Mouse (Mus musculus) neural tube, embryonic 11.5 days (tissue): Measurements from ENCODE around the gene Nup210l. TPM values are rescaled to one million over a fixed set of nuclear protein-coding genes. Genes with fewer than 3 reads are reported as not detected.

Experiments
- ATAC-seq: fragments of 200-750 bp; cut with Nextera tagmentation; 2 replicates; pipeline ENCODE4 v1.8.0; 2017; ENCODE audit warnings: moderate number of reproducible peaks, mild to moderate bottlenecking, moderate TSS enrichment, moderate library complexity; ENCODE audit not compliant: insufficient read depth, low FRiP score, low TSS enrichment
- DNase-seq: peaks from one replicate; pipeline ENCODE4 v3.0.0-alpha.2; 2015; ENCODE audit warnings: low spot score
- H3K27ac ChIP-seq: fragments of 300-500 bp; sonication (generic); 2 replicates; pipeline ENCODE4 v1.5.1; 2014; ENCODE audit warnings: low read depth, mild to moderate bottlenecking, low read length
- H3K27me3 ChIP-seq: fragments of 300-500 bp; sonication (generic); 2 replicates; pipeline ENCODE4 v1.6.1; 2014; ENCODE audit warnings: mild to moderate bottlenecking, low read length, mixed read lengths; ENCODE audit not compliant: control insufficient read depth, insufficient read depth
- H3K36me3 ChIP-seq: fragments of 300-500 bp; sonication (generic); 2 replicates; pipeline ENCODE4 v1.6.1; 2014; ENCODE audit warnings: mild to moderate bottlenecking, low read length, moderate library complexity, mixed read lengths; ENCODE audit not compliant: control insufficient read depth, insufficient read depth
- H3K4me1 ChIP-seq: fragments of 300-500 bp; sonication (generic); 2 replicates; pipeline ENCODE4 v1.6.1; 2014; ENCODE audit warnings: low read length, mixed read lengths; ENCODE audit not compliant: control insufficient read depth, insufficient read depth
- H3K4me2 ChIP-seq: fragments of 300-500 bp; sonication (generic); 2 replicates; pipeline ENCODE4 v1.6.1; 2014; ENCODE audit warnings: low read depth, mild to moderate bottlenecking, moderate library complexity
- H3K4me3 ChIP-seq: fragments of 300-500 bp; sonication (generic); 2 replicates; pipeline ENCODE4 v1.5.1; 2014; ENCODE audit warnings: low read depth, low read length
- H3K9ac ChIP-seq: fragments of 300-500 bp; sonication (generic); 2 replicates; pipeline ENCODE4 v1.6.1; 2014; ENCODE audit warnings: mild to moderate bottlenecking, low read length
- H3K9me3 ChIP-seq: fragments of 300-500 bp; sonication (generic); 2 replicates; pipeline ENCODE4 v1.6.1; 2016; ENCODE audit warnings: low read length; ENCODE audit not compliant: control insufficient read depth
- whole genome bisulfite sequencing: fragments of 180-500 bp; shearing (Covaris S2); extraction: QIAGEN DNeasy Blood & Tissue Kit; methylation state at CpG from one replicate; pipeline ENCODE4 v1.1.7; 2014; 5-methylcytosine and 5-hydroxymethylcytosine counted together
- polyA plus RNA-seq: library from polyadenylated mRNA; unstranded; fragments of >200 nt; fragmentation: Nextera tagmentation; extraction: Ambion mirVana; gene quantifications from 2 replicates; pipeline ENCODE4 v1.2.1, GENCODE M21; 2014

Gene Nup210l
- polyA plus RNA-seq, 1 experiment from 2014 or later = 0.66 TPM

DNA sequence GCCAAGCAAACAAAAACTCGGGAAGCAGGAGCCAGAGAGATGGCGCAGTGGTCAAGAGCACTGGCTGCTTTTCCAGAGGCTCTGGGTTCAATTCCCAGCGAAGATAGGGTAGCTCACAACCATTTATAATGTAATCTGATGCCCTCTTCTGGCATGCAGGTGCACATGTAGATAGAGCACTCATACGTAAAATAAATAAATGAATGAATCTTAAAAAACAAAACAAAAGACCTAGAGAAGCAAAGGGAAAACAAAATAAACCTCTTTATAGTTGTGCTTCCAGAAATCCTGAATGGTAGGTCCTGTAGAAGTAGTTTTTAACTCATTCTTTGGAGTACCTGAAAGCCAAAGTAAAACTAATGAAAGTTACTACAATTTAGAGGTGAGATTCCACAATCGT, 25.7 kb upstream of the Nup210l start:
- H3K4me3 ChIP-seq = no peak overlapping the region
- no peaks in the 10 kb centered on the region for H3K27me3 ChIP-seq
- H3K4me1 ChIP-seq = peaks cover 14% of the 10 kb centered on the region
- H3K36me3 ChIP-seq = no peaks in the 10 kb centered on the region
- no peak overlapping the region for H3K9ac ChIP-seq
- no peak for ATAC-seq
- no peaks in the 10 kb centered on the region for H3K9me3 ChIP-seq
- no peak overlapping the region for H3K27ac ChIP-seq
- 55% methylated on average over 5 of the region's 5 CpGs for WGBS
- no peak for DNase-seq
- H3K4me2 ChIP-seq = no peak overlapping the region

DNA sequence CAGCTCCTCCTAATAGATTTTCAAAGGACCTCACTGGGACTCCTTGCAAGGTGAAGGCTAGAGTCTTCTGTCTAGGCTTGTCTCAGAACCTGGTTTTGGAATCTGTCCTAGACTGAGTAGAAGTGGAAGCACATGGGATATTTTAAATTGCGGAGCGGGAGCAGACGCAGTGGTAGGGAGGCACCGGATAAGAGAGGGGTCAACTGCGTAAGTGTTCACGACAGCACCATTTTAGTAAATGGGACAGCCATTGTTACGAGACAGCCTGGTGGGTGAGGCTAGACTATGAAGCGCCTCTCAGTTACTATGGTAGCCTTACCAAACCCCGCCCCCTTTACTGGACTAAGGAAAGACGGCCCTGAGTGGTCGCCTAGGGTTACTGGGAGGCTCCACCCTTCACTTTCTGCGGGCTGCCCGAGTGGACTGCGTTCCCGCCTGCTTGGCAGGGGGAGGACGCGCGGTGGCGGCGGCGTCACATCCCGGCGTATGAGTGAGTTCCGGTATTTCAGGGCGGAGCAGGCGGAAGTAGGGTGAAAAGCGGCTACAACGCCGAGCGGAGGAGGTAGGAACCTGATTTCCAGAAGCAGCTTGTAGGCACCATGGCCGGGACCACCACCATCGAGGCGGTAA, 24.7 kb upstream of the Nup210l start:
- peak; percentile 96 for DNase-seq
- Histone ChIP-seq H3K4me2 (peak overlapping the region; percentile 87), H3K9me3 (no peaks in the 10 kb centered on the region), H3K27me3 (no peaks in the 10 kb centered on the region), H3K27ac (peak overlapping the region; percentile 80), H3K9ac (peak overlapping the region; percentile 88), H3K4me3 (peak overlapping the region; percentile 91), H3K36me3 (no peaks in the 10 kb centered on the region), H3K4me1 (peaks cover 14% of the 10 kb centered on the region)
- WGBS = 2% methylated on average over 32 of the region's 33 CpGs
- peak; percentile 98 for ATAC-seq

GRCm38 (mm10) chr3:90079763-90080497, 24.0 kb upstream of the Nup210l start:
- under 1% methylated on average over 53 of the region's 53 CpGs for WGBS
- H3K27me3 ChIP-seq = no peaks in the 10 kb centered on the region
- H3K36me3 ChIP-seq = no peaks in the 10 kb centered on the region
- peak; percentile 64 for ATAC-seq
- H3K9me3 ChIP-seq = no peaks in the 10 kb centered on the region
- H3K4me1 ChIP-seq = peaks cover 14% of the 10 kb centered on the region
- peak overlapping the region; percentile 91 for H3K4me3 ChIP-seq
- peak overlapping the region; percentile 88 for H3K9ac ChIP-seq
- peak overlapping the region; percentile 87 for H3K4me2 ChIP-seq
- DNase-seq = peak; percentile 69
- H3K27ac ChIP-seq = peak overlapping the region; percentile 80

DNA sequence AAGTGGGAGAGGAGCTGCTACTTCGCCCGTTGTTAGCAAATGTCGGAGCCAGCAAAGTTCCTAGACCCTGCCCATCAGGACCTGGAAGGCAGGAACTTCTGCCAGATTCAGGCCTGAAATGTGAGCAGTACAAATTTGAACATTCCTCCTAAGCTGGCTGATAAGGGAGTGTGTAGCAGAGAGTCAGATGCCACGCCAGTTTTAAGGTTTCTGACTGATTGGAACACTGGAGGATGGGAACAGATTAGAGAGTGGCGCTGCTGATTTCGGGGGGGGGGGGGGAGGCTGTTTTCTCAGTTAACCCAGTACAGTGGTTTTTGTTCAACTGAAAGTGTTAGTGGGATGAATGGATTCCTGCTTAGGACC, 23.5 kb upstream of the Nup210l start:
- 4% methylated on average over 6 of the region's 6 CpGs for WGBS

GRCm38 (mm10) chr3:90081365-90082240, 22.3 kb upstream of the Nup210l start:
- ATAC-seq (no peak), DNase-seq (no peak)
- no peaks in the 10 kb centered on the region for H3K27me3 ChIP-seq
- WGBS = 82% methylated on average over 5 of the region's 5 CpGs
- H3K36me3 ChIP-seq = no peaks in the 10 kb centered on the region
- H3K9me3 ChIP-seq = no peaks in the 10 kb centered on the region
- peak overlapping the region; percentile 91 for H3K4me3 ChIP-seq
- H3K27ac ChIP-seq = no peak overlapping the region
- peaks cover 14% of the 10 kb centered on the region for H3K4me1 ChIP-seq
- 0 out of 2 replicates have a peak overlapping the region, but pooled peaks have one; percentile 7 for H3K9ac ChIP-seq
- peak overlapping the region; percentile 87 for H3K4me2 ChIP-seq

More for the DNA sequence above, 23.5 kb upstream of the Nup210l start:
- Histone ChIP-seq H3K9ac (peak overlapping the region; percentile 88), H3K4me3 (peak overlapping the region; percentile 91), H3K27me3 (no peaks in the 10 kb centered on the region), H3K27ac (peak overlapping the region; percentile 80; the same call in 1 of the 2 replicates), H3K36me3 (no peaks in the 10 kb centered on the region), H3K9me3 (no peaks in the 10 kb centered on the region), H3K4me2 (peak overlapping the region; percentile 87), H3K4me1 (peaks cover 14% of the 10 kb centered on the region)
- ATAC-seq (no peak), DNase-seq (no peak)

DNA sequence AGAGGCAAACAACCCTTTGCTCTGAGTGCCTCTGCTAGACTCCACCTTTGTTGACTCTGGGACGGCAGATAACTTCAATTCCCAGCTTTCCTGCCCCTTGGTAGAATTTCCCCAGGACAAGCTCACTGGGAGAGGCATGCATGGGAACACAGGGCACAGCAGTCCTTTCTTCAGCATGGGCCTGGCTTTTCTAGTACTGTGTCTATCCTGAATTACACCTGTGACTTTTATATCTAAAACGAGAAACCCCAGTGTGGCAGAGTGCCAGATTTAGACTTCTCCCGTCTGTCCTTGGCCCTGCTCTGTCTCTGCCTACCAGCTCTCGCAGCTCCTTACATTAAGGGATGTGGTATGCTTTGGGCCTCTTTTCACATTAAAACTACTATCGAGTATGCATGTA, 20.9 kb upstream of the Nup210l start:
- DNase-seq (no peak), ATAC-seq (no peak)
- no peak overlapping the region for H3K27ac ChIP-seq
- no peaks in the 10 kb centered on the region for H3K27me3 ChIP-seq
- 81% methylated on average over 5 of the region's 5 CpGs for WGBS
- no peak overlapping the region for H3K4me2 ChIP-seq
- peaks cover 14% of the 10 kb centered on the region for H3K4me1 ChIP-seq
- H3K4me3 ChIP-seq = no peak overlapping the region
- H3K9me3 ChIP-seq = no peaks in the 10 kb centered on the region
- H3K36me3 ChIP-seq = peaks cover 6% of the 10 kb centered on the region
- no peak overlapping the region for H3K9ac ChIP-seq

GRCm38 (mm10) chr3:90083698-90084324, 20.1 kb upstream of the Nup210l start:
- H3K4me3 ChIP-seq = no peak overlapping the region
- no peaks in the 10 kb centered on the region for H3K27me3 ChIP-seq
- peaks cover 13% of the 10 kb centered on the region for H3K36me3 ChIP-seq
- WGBS = 60% methylated on average over 3 of the region's 3 CpGs
- DNase-seq (no peak), ATAC-seq (no peak)
- H3K4me1 ChIP-seq = peaks cover 10% of the 10 kb centered on the region
- no peaks in the 10 kb centered on the region for H3K9me3 ChIP-seq
- no peak overlapping the region for H3K9ac ChIP-seq
- H3K4me2 ChIP-seq = no peak overlapping the region
- H3K27ac ChIP-seq = no peak overlapping the region

- ATAC-seq (no peak), DNase-seq (no peak)
- no peak overlapping the region for H3K27ac ChIP-seq
- WGBS = 87% methylated on average over 4 of the region's 4 CpGs
- H3K4me1 ChIP-seq = peaks cover 7% of the 10 kb centered on the region
- H3K27me3 ChIP-seq = no peaks in the 10 kb centered on the region
- peaks cover 16% of the 10 kb centered on the region for H3K36me3 ChIP-seq
- no peaks in the 10 kb centered on the region for H3K9me3 ChIP-seq
- no peak overlapping the region for H3K4me3 ChIP-seq
- no peak overlapping the region for H3K9ac ChIP-seq
- H3K4me2 ChIP-seq = no peak overlapping the region
Observed at GRCm38 (mm10) chr3:90084790-90085189, 19.1 kb upstream of the Nup210l start.
